Mouse (Mus musculus): ENCODE measurements around the gene Paxbp1.

GRCm38 (mm10) chr16:91044270-91045182, at the start of gene Paxbp1:
- TF ChIP-seq CTCF (IDR thresholded peaks at IDR 0.05; ENCODE audit: borderline replicate concordance, control insufficient read depth, extremely low read depth, insufficient read depth, low read length, poor library complexity), result peak; percentile 95
- peak; percentile 88 for TF ChIP-seq POLR2A (IDR thresholded peaks at IDR 0.05; ENCODE audit: control insufficient read depth, extremely low read depth, insufficient read depth, low read length, poor library complexity)

Measured in thymus, adult 2 months (tissue).